Mouse (Mus musculus) spleen, adult 2 months (tissue): ENCODE data around the gene Gm20388.

Source experiments
- CTCF ChIP-seq: fragments of 200-500 bp; IDR thresholded peaks from 2 replicates; pipeline ENCODE4 v1.5.1; 2011; ENCODE audit warnings: mild to moderate bottlenecking, inconsistent platforms; ENCODE audit not compliant: insufficient read depth, insufficient read length, insufficient replicate concordance; ENCODE audit errors: extremely low read depth
- POLR2A ChIP-seq: fragments of 200-500 bp; IDR thresholded peaks from 2 replicates; pipeline ENCODE4 v1.6.1; 2011; ENCODE audit warnings: low read depth, low read length, inconsistent platforms

DNA sequence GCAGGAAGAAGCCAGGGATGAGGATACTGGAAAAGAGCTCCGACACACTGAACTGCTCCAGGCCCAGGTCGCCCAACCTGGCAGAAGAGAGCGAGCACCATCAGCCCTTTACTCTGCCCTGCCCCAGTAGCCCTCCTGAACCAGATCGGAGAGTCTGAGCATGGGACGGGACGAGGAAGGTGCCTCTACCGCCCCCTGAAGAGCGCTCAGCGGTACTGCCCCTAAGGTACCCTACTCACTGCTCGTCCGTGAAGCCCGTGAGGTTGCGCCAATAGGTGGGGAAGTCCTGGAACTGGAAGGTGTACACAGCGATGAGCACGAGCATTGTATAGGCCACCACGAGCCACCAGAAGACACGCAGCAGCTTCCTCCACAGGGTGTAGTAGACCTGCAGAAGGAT is 2587.3 kb downstream of the Gm20388 start:
- TF ChIP-seq CTCF (peak; percentile 39; the same call in 1 of the 2 replicates), POLR2A (no peak)
